Mouse (Mus musculus): ENCODE results near the gene Rbm42. TPM values are rescaled to one million over a fixed set of nuclear protein-coding genes. Genes with fewer than 3 reads are reported as not detected.

The Rbm42 gene
- 72.4 TPM for polyA plus RNA-seq (2015; fragmentation: Illumina TruSeq; extraction: RNeasy Lipid Tissue Mini Kit (QIAGEN cat#74804); ENCODE audit: low read depth, low replicate concordance)

GRCm38 (mm10) chr7:30649591-30650540 is at the start of gene Rbm42:
Gene Rbm42 (minus strand): TSS chr7:30650317.

GRCm38 (mm10) chr7:30698589-30698988 is 48.5 kb upstream of the Rbm42 start, which contains the start of gene 2200002J24Rik:
Gene 2200002J24Rik (plus strand): TSS chr7:30698926.

GRCm38 (mm10) chr7:30671480-30671879 is 21.4 kb upstream of the Rbm42 start, which contains the start of gene Pmis2:
Gene Pmis2 (minus strand): TSS chr7:30671605.

GRCm38 (mm10) chr7:30664529-30665200 is 14.5 kb upstream of the Rbm42 start, which contains the start of gene Haus5:
Gene Haus5 (minus strand): TSS chr7:30664994.

GRCm38 (mm10) chr7:30635752-30636151 is 14.4 kb downstream of the Rbm42 start, which contains the start of gene Etv2:
Gene Etv2 (minus strand): TSS chr7:30635852.

GRCm38 (mm10) chr7:30625530-30626384 is 24.4 kb downstream of the Rbm42 start, which contains the start of gene Cox6b1:
Gene Cox6b1 (minus strand): TSS chr7:30626151.

GRCm38 (mm10) chr7:30612654-30613402 is 37.3 kb downstream of the Rbm42 start, which contains the start of gene Upk1a:
Gene Upk1a (minus strand): TSS chr7:30612847.

GRCm38 (mm10) chr7:30598786-30599185 is 51.3 kb downstream of the Rbm42 start, which contains the start of gene Zbtb32:
Gene Zbtb32 (minus strand): TSS chr7:30598909.

Other genes starting within 250 kb of the Rbm42 start
- gene Tyrobp, start 236.6 kb downstream of the Rbm42 start, polyA plus RNA-seq (2015; fragmentation: Illumina TruSeq; extraction: RNeasy Lipid Tissue Mini Kit (QIAGEN cat#74804); ENCODE audit: low read depth, low replicate concordance) = 90.8 TPM
- 1.6 TPM for gene Hcst, start 230.5 kb downstream of the Rbm42 start, polyA plus RNA-seq (2015; fragmentation: Illumina TruSeq; extraction: RNeasy Lipid Tissue Mini Kit (QIAGEN cat#74804); ENCODE audit: low read depth, low replicate concordance)
- 2.7 TPM for gene Nfkbid, start 228.6 kb downstream of the Rbm42 start, polyA plus RNA-seq (2015; fragmentation: Illumina TruSeq; extraction: RNeasy Lipid Tissue Mini Kit (QIAGEN cat#74804); ENCODE audit: low read depth, low replicate concordance)
- gene Aplp1, start 204.8 kb downstream of the Rbm42 start, polyA plus RNA-seq (2015; fragmentation: Illumina TruSeq; extraction: RNeasy Lipid Tissue Mini Kit (QIAGEN cat#74804); ENCODE audit: low read depth, low replicate concordance) = 972 TPM
- gene Kirrel2, start 192.6 kb downstream of the Rbm42 start, polyA plus RNA-seq (2015; fragmentation: Illumina TruSeq; extraction: RNeasy Lipid Tissue Mini Kit (QIAGEN cat#74804); ENCODE audit: low read depth, low replicate concordance) = 9.7 TPM
- 1.9 TPM for gene Nphs1, start 192.0 kb downstream of the Rbm42 start, polyA plus RNA-seq (2015; fragmentation: Illumina TruSeq; extraction: RNeasy Lipid Tissue Mini Kit (QIAGEN cat#74804); ENCODE audit: low read depth, low replicate concordance)
- not detected for gene Prodh2, start 156.7 kb downstream of the Rbm42 start, polyA plus RNA-seq (2015; fragmentation: Illumina TruSeq; extraction: RNeasy Lipid Tissue Mini Kit (QIAGEN cat#74804); ENCODE audit: low read depth, low replicate concordance)
- 95.4 TPM for gene Arhgap33, start 115.3 kb downstream of the Rbm42 start, polyA plus RNA-seq (2015; fragmentation: Illumina TruSeq; extraction: RNeasy Lipid Tissue Mini Kit (QIAGEN cat#74804); ENCODE audit: low read depth, low replicate concordance)
- 7.9 TPM for gene Hspb6, start 98.1 kb downstream of the Rbm42 start, polyA plus RNA-seq (2015; fragmentation: Illumina TruSeq; extraction: RNeasy Lipid Tissue Mini Kit (QIAGEN cat#74804); ENCODE audit: low read depth, low replicate concordance)
- 4.5 TPM for gene Proser3, start 98.0 kb downstream of the Rbm42 start, polyA plus RNA-seq (2015; fragmentation: Illumina TruSeq; extraction: RNeasy Lipid Tissue Mini Kit (QIAGEN cat#74804); ENCODE audit: low read depth, low replicate concordance)
- 51.4 TPM for gene Lin37, start 90.5 kb downstream of the Rbm42 start, polyA plus RNA-seq (2015; fragmentation: Illumina TruSeq; extraction: RNeasy Lipid Tissue Mini Kit (QIAGEN cat#74804); ENCODE audit: low read depth, low replicate concordance)
- gene U2af1l4, start 87.0 kb downstream of the Rbm42 start, polyA plus RNA-seq (2015; fragmentation: Illumina TruSeq; extraction: RNeasy Lipid Tissue Mini Kit (QIAGEN cat#74804); ENCODE audit: low read depth, low replicate concordance) = 85.7 TPM
- gene Gm49396, start 87.0 kb downstream of the Rbm42 start, polyA plus RNA-seq (2015; fragmentation: Illumina TruSeq; extraction: RNeasy Lipid Tissue Mini Kit (QIAGEN cat#74804); ENCODE audit: low read depth, low replicate concordance) = 6.7 TPM
- gene Psenen, start 86.7 kb downstream of the Rbm42 start, polyA plus RNA-seq (2015; fragmentation: Illumina TruSeq; extraction: RNeasy Lipid Tissue Mini Kit (QIAGEN cat#74804); ENCODE audit: low read depth, low replicate concordance) = 158 TPM
- 1.5 TPM for gene Igflr1, start 84.9 kb downstream of the Rbm42 start, polyA plus RNA-seq (2015; fragmentation: Illumina TruSeq; extraction: RNeasy Lipid Tissue Mini Kit (QIAGEN cat#74804); ENCODE audit: low read depth, low replicate concordance)
- gene Kmt2b, start 61.6 kb downstream of the Rbm42 start, polyA plus RNA-seq (2015; fragmentation: Illumina TruSeq; extraction: RNeasy Lipid Tissue Mini Kit (QIAGEN cat#74804); ENCODE audit: low read depth, low replicate concordance) = 25.9 TPM
- gene Zbtb32, start 51.4 kb downstream of the Rbm42 start, polyA plus RNA-seq (2015; fragmentation: Illumina TruSeq; extraction: RNeasy Lipid Tissue Mini Kit (QIAGEN cat#74804); ENCODE audit: low read depth, low replicate concordance) = not detected
- gene Upk1a, start 37.5 kb downstream of the Rbm42 start, polyA plus RNA-seq (2015; fragmentation: Illumina TruSeq; extraction: RNeasy Lipid Tissue Mini Kit (QIAGEN cat#74804); ENCODE audit: low read depth, low replicate concordance) = 1.1 TPM
- 1,546 TPM for gene Cox6b1, start 24.2 kb downstream of the Rbm42 start, polyA plus RNA-seq (2015; fragmentation: Illumina TruSeq; extraction: RNeasy Lipid Tissue Mini Kit (QIAGEN cat#74804); ENCODE audit: low read depth, low replicate concordance)
- not detected for gene Etv2, start 14.5 kb downstream of the Rbm42 start, polyA plus RNA-seq (2015; fragmentation: Illumina TruSeq; extraction: RNeasy Lipid Tissue Mini Kit (QIAGEN cat#74804); ENCODE audit: low read depth, low replicate concordance)
- 6.4 TPM for gene Haus5, start 14.7 kb upstream of the Rbm42 start, polyA plus RNA-seq (2015; fragmentation: Illumina TruSeq; extraction: RNeasy Lipid Tissue Mini Kit (QIAGEN cat#74804); ENCODE audit: low read depth, low replicate concordance)
- not detected for gene Pmis2, start 21.3 kb upstream of the Rbm42 start, polyA plus RNA-seq (2015; fragmentation: Illumina TruSeq; extraction: RNeasy Lipid Tissue Mini Kit (QIAGEN cat#74804); ENCODE audit: low read depth, low replicate concordance)
- gene 2200002J24Rik, start 48.6 kb upstream of the Rbm42 start, polyA plus RNA-seq (2015; fragmentation: Illumina TruSeq; extraction: RNeasy Lipid Tissue Mini Kit (QIAGEN cat#74804); ENCODE audit: low read depth, low replicate concordance) = not detected
- gene Atp4a, start 61.9 kb upstream of the Rbm42 start, polyA plus RNA-seq (2015; fragmentation: Illumina TruSeq; extraction: RNeasy Lipid Tissue Mini Kit (QIAGEN cat#74804); ENCODE audit: low read depth, low replicate concordance) = 0.59 TPM
- 184 TPM for gene Tmem147, start 79.2 kb upstream of the Rbm42 start, polyA plus RNA-seq (2015; fragmentation: Illumina TruSeq; extraction: RNeasy Lipid Tissue Mini Kit (QIAGEN cat#74804); ENCODE audit: low read depth, low replicate concordance)
- gene Gapdhs, start 93.4 kb upstream of the Rbm42 start, polyA plus RNA-seq (2015; fragmentation: Illumina TruSeq; extraction: RNeasy Lipid Tissue Mini Kit (QIAGEN cat#74804); ENCODE audit: low read depth, low replicate concordance) = not detected
- gene Sbsn, start 101.2 kb upstream of the Rbm42 start, polyA plus RNA-seq (2015; fragmentation: Illumina TruSeq; extraction: RNeasy Lipid Tissue Mini Kit (QIAGEN cat#74804); ENCODE audit: low read depth, low replicate concordance) = 6.5 TPM
- gene Dmkn, start 113.4 kb upstream of the Rbm42 start, polyA plus RNA-seq (2015; fragmentation: Illumina TruSeq; extraction: RNeasy Lipid Tissue Mini Kit (QIAGEN cat#74804); ENCODE audit: low read depth, low replicate concordance) = 14.4 TPM
- gene Krtdap, start 137.6 kb upstream of the Rbm42 start, polyA plus RNA-seq (2015; fragmentation: Illumina TruSeq; extraction: RNeasy Lipid Tissue Mini Kit (QIAGEN cat#74804); ENCODE audit: low read depth, low replicate concordance) = not detected
- gene Ffar2, start 173.5 kb upstream of the Rbm42 start, polyA plus RNA-seq (2015; fragmentation: Illumina TruSeq; extraction: RNeasy Lipid Tissue Mini Kit (QIAGEN cat#74804); ENCODE audit: low read depth, low replicate concordance) = not detected
- gene Ffar3, start 205.9 kb upstream of the Rbm42 start, polyA plus RNA-seq (2015; fragmentation: Illumina TruSeq; extraction: RNeasy Lipid Tissue Mini Kit (QIAGEN cat#74804); ENCODE audit: low read depth, low replicate concordance) = not detected
- not detected for gene Ffar1, start 211.2 kb upstream of the Rbm42 start, polyA plus RNA-seq (2015; fragmentation: Illumina TruSeq; extraction: RNeasy Lipid Tissue Mini Kit (QIAGEN cat#74804); ENCODE audit: low read depth, low replicate concordance)
- 0.55 TPM for gene Cd22, start 230.0 kb upstream of the Rbm42 start, polyA plus RNA-seq (2015; fragmentation: Illumina TruSeq; extraction: RNeasy Lipid Tissue Mini Kit (QIAGEN cat#74804); ENCODE audit: low read depth, low replicate concordance)